18 mouse cellular contexts compared by ENCODE assay signal in genomic region chr7:71264115-71264514, GRCm38 (mm10).
A peak's percentile ranks its signal among the peaks of the same experiment; 100 is the strongest.
DNase-seq lines count a peak whose midpoint lies in the region; ATAC-seq and TF ChIP-seq lines count a peak whose summit lies in the region.
"Had no signal": no experiment of that assay in that cellular context is flagged by ENCODE, and none has a peak within 500 bp of the region (broad histone marks: within the 10 kb centered on the region; RNA-seq: fewer than 3 reads in every experiment).

No protein-coding gene starts in this region.

- H3K9ac ChIP-seq in kidney, embryonic 15.5 days = no peak overlapping the region
- H3K9ac ChIP-seq in hindbrain, embryonic 11.5 days (ENCODE audit: low read depth, low read length) = no peak overlapping the region
- H3K9ac ChIP-seq: heart, embryonic 12.5 days; liver, embryonic 15.5 days had no signal

- H3K4me2 ChIP-seq in kidney, embryonic 15.5 days = no peak overlapping the region
- no peak overlapping the region for H3K4me2 ChIP-seq in hindbrain, embryonic 11.5 days (replicated peaks; ENCODE audit: low read depth, low read length)
- H3K4me2 ChIP-seq: heart, embryonic 12.5 days; liver, embryonic 15.5 days had no signal

- no peak overlapping the region for H3K4me3 ChIP-seq in kidney, adult 2 months (ENCODE audit: insufficient read depth, low read depth, low read length)
- H3K4me3 ChIP-seq in kidney, embryonic 15.5 days (replicated peaks) = no peak overlapping the region
- no peak overlapping the region for H3K4me3 ChIP-seq in hindbrain, embryonic 11.5 days (ENCODE audit: low read depth, low read length)
- H3K4me3 ChIP-seq: heart, embryonic 12.5 days; hindbrain, embryonic 10.5 days; layer of hippocampus, adult 2 months; liver, embryonic 15.5 days; megakaryocyte, embryonic 14.5 days had no signal

- TF ChIP-seq POLR2A in kidney, adult 2 months (IDR thresholded peaks at IDR 0.05; ENCODE audit: low read depth, low read length) = no peak

- H3K27ac ChIP-seq in kidney, adult 2 months (ENCODE audit: insufficient read depth, low read depth, low read length) = no peak overlapping the region; the same call in 1 of the 2 replicates
- H3K27ac ChIP-seq in kidney, embryonic 15.5 days = no peak overlapping the region
- H3K27ac ChIP-seq in hindbrain, embryonic 11.5 days (ENCODE audit: low read depth, low read length) = no peak overlapping the region
- H3K27ac ChIP-seq: hindbrain, embryonic 10.5 days; layer of hippocampus, adult 2 months; liver, embryonic 15.5 days had no signal

- H3K27me3 ChIP-seq in kidney, adult 2 months (replicated peaks; ENCODE audit: control insufficient read depth, insufficient read depth, low read length) = no peaks in the 10 kb centered on the region
- no peaks in the 10 kb centered on the region for H3K27me3 ChIP-seq in kidney, embryonic 15.5 days
- H3K27me3 ChIP-seq in hindbrain, embryonic 11.5 days (ENCODE audit: control insufficient read depth, insufficient read depth, low read length) = no peaks in the 10 kb centered on the region
- H3K27me3 ChIP-seq: CH12.LX; heart, embryonic 12.5 days; liver, embryonic 15.5 days; megakaryocyte, embryonic 14.5 days had no signal

- no peak for TF ChIP-seq CTCF in kidney, adult 2 months (conservative IDR thresholded peaks at IDR 0.05; ENCODE audit: insufficient read depth, insufficient read length, low read depth, low read length)

- H3K4me1 ChIP-seq in kidney, adult 2 months (ENCODE audit: control insufficient read depth, insufficient read depth, low read length) = no peaks in the 10 kb centered on the region
- H3K4me1 ChIP-seq in kidney, embryonic 15.5 days = no peaks in the 10 kb centered on the region
- H3K4me1 ChIP-seq in hindbrain, embryonic 11.5 days (replicated peaks; ENCODE audit: control insufficient read depth, insufficient read depth, low read length) = no peaks in the 10 kb centered on the region
- H3K4me1 ChIP-seq: heart, embryonic 12.5 days; hindbrain, embryonic 10.5 days; liver, embryonic 15.5 days; megakaryocyte, embryonic 14.5 days had no signal

- ATAC-seq in kidney, embryonic 15.5 days (replicated peaks; ENCODE audit: low FRiP score) = no peak
- ATAC-seq in hindbrain, embryonic 11.5 days (ENCODE audit: low FRiP score) = no peak
- ATAC-seq: midbrain, embryonic 16.5 days had no signal

- peak; percentile 13 for DNase-seq in adrenal gland, adult 8-10 months
- no peak for DNase-seq in adrenal gland, postnatal 14 days
- DNase-seq in kidney, adult 2 months = peak; percentile 73
- peak; percentile 2 for DNase-seq in brain, adult 2 months (ENCODE audit: low read depth, low spot score)
- DNase-seq in lung, postnatal 10 days = peak; percentile 49
- DNase-seq in hindbrain, embryonic 11.5 days (ENCODE audit: low spot score) = no peak
- no peak for DNase-seq in left cerebral cortex, adult 8-10 months (ENCODE audit: low spot score in 2 of 2)
- DNase-seq: cerebellum, adult 9-11 months; gastrocnemius, postnatal 14 days; retina, postnatal 1 day had no signal

- 67% methylated on average over 1 of the region's 1 CpGs for WGBS in kidney, adult 2 months
- 71% methylated on average over 1 of the region's 1 CpGs for WGBS in kidney, embryonic 15.5 days
- WGBS in hindbrain, embryonic 11.5 days = 79% methylated on average over 1 of the region's 1 CpGs

- no peaks in the 10 kb centered on the region for H3K9me3 ChIP-seq in kidney, embryonic 15.5 days (replicated peaks)
- H3K9me3 ChIP-seq in hindbrain, embryonic 11.5 days (ENCODE audit: control insufficient read depth, low read length) = no peaks in the 10 kb centered on the region
- H3K9me3 ChIP-seq: heart, embryonic 12.5 days; hindbrain, embryonic 10.5 days; liver, embryonic 15.5 days had no signal

- no peaks in the 10 kb centered on the region for H3K36me3 ChIP-seq in kidney, adult 2 months (ENCODE audit: control insufficient read depth, insufficient read depth, low read length)
- H3K36me3 ChIP-seq in kidney, embryonic 15.5 days = no peaks in the 10 kb centered on the region
- no peaks in the 10 kb centered on the region for H3K36me3 ChIP-seq in hindbrain, embryonic 11.5 days (ENCODE audit: control insufficient read depth, insufficient read depth, low read length)
- H3K36me3 ChIP-seq: heart, embryonic 12.5 days; hindbrain, embryonic 10.5 days; liver, embryonic 15.5 days had no signal

Comparison
In these comparisons a context has a peak if more than half of its experiments do, and no peak if none do; other contexts are left out.
1. DNase-seq: peak in adrenal gland, adult 8-10 months (single experiment), kidney, adult 2 months (single experiment), brain, adult 2 months (single experiment) and lung, postnatal 10 days (single experiment); none in adrenal gland, postnatal 14 days (single experiment), hindbrain, embryonic 11.5 days (single experiment) and left cerebral cortex, adult 8-10 months (0 of 2).